Mouse (Mus musculus): ENCODE results near the gene Mfap5. TPM values are rescaled to one million over a fixed set of nuclear protein-coding genes. Genes with fewer than 3 reads are reported as not detected.
A peak's percentile ranks its signal among the peaks of the same experiment; 100 is the strongest.

Mfap5 gene
- polyA plus RNA-seq, 1 experiment from 2014 or later: 276 TPM

DNA sequence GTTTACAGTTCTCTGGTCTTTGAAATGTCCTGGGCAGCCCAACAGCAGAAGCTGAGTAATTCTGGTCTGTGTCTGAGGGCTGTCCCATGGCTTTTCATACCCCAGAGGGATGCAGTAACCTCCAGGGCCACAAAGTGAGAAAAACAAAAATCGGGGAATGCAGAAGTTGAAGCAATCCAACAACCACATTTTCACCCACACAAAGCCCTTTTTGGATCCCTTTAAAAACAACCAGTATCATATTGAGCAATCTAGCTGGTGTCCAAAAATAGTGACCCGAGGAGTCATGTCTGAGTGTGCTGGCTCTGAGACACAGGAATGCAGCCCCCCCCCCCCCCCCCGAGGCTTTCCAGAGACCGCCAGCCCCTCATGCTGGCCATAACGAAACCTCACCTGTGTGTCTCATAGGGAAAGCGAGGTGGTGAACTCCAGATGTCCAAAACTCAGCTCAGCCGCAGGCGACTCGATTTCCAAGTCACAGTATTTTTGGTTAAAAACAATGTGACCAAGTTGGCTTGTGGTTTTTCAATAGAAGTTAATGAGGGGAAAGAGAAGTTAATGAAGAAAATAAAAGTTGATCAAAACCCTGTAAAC lies 39.7 kb downstream of the Mfap5 start:
- H3K27me3 ChIP-seq (ENCODE audit: control insufficient read depth, insufficient read depth, low read length): no peaks in the 10 kb centered on the region
- no peak overlapping the region for H3K4me2 ChIP-seq (replicated peaks; ENCODE audit: low read depth)
- no peak overlapping the region for H3K27ac ChIP-seq (replicated peaks)
- ATAC-seq (ENCODE audit: low FRiP score, low TSS enrichment) (no peak), DNase-seq (ENCODE audit: low spot score) (no peak)
- no peak for TF ChIP-seq EP300 (optimal IDR thresholded peaks at IDR 0.05)
- no peak for TF ChIP-seq CTCF (IDR thresholded peaks at IDR 0.05; ENCODE audit: low read depth)
- no peak overlapping the region for H3K4me3 ChIP-seq (ENCODE audit: low read depth, low read length)
- no peak overlapping the region for H3K9ac ChIP-seq (ENCODE audit: low read length)
- no peaks in the 10 kb centered on the region for H3K9me3 ChIP-seq (ENCODE audit: control insufficient read depth, low read length)
- H3K36me3 ChIP-seq (ENCODE audit: control insufficient read depth, insufficient read depth, low read length): no peaks in the 10 kb centered on the region
- H3K4me1 ChIP-seq (replicated peaks; ENCODE audit: control insufficient read depth, insufficient read depth): no peaks in the 10 kb centered on the region
- 73% methylated on average over 9 of the region's 9 CpGs for WGBS

DNA sequence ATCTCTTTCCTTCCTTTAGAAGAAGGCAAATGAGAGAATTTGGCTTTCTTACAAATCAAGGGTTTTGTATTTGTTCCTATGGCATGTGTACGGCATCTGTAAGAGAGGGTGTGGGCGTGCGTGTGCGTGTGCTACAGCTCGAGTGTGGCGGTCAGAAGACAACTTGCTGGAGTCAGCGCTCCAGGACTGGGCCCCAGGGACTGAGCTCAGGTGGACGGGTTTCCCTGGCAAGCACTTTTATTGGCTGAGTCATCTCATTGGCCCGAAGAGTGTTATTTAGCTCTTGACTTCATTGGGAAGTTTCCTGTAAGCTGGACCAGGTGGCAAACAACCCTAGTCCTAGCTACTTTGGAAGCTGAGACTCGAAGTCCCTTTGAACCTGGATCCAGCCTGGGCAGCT lies 40.3 kb downstream of the Mfap5 start:
- no peak for ATAC-seq (ENCODE audit: low FRiP score, low TSS enrichment)
- WGBS: 70% methylated on average over 10 of the region's 10 CpGs
- Histone ChIP-seq H3K4me2 (replicated peaks; ENCODE audit: low read depth) (no peak overlapping the region), H3K9ac (ENCODE audit: low read length) (no peak overlapping the region), H3K27me3 (ENCODE audit: control insufficient read depth, insufficient read depth, low read length) (no peaks in the 10 kb centered on the region), H3K9me3 (ENCODE audit: control insufficient read depth, low read length) (no peaks in the 10 kb centered on the region), H3K36me3 (ENCODE audit: control insufficient read depth, insufficient read depth, low read length) (no peaks in the 10 kb centered on the region), H3K4me1 (replicated peaks; ENCODE audit: control insufficient read depth, insufficient read depth) (no peaks in the 10 kb centered on the region), H3K27ac (replicated peaks) (no peak overlapping the region), H3K4me3 (ENCODE audit: low read depth, low read length) (no peak overlapping the region)
- TF ChIP-seq EP300 (optimal IDR thresholded peaks at IDR 0.05) (no peak), CTCF (IDR thresholded peaks at IDR 0.05; ENCODE audit: low read depth) (no peak)
- no peak for DNase-seq (ENCODE audit: low spot score)

DNA sequence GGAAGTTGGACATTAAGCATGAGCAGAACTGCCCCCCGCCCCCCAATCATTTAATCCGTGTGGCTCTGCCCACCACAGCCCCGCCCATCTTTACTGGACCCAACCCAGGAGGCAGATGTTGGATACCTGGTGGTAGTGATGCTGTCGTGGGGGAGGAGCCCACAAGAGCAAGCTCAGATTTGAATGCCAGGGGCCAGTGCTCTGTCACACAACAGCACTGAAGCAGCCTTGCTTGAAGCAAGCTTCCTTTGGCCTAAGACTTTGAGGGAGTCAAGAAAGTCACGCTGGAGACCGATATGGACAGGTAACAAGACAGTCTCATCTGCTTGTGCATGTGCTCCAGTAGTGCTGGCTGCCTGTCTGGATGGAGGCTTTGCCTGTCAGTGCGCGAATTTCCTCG lies 48.0 kb downstream of the Mfap5 start, which contains the start of gene Aicda:
Aicda (plus strand) TSS at position 196 of the 400 bp plus-strand sequence.
- no peak within 1 kb of the TSS for H3K27ac ChIP-seq (replicated peaks)
- H3K27me3 ChIP-seq (ENCODE audit: control insufficient read depth, insufficient read depth, low read length): no peaks in the 10 kb centered on the region
- H3K4me2 ChIP-seq (replicated peaks; ENCODE audit: low read depth): no peak within 1 kb of the TSS
- no peak within 1 kb of the TSS for H3K9ac ChIP-seq (ENCODE audit: low read length)
- no peaks in the 10 kb centered on the region for H3K36me3 ChIP-seq (ENCODE audit: control insufficient read depth, insufficient read depth, low read length)
- H3K4me3 ChIP-seq (ENCODE audit: low read depth, low read length): no peak within 1 kb of the TSS
- TF ChIP-seq CTCF (IDR thresholded peaks at IDR 0.05; ENCODE audit: low read depth): no peak
- TF ChIP-seq EP300 (optimal IDR thresholded peaks at IDR 0.05): no peak
- no peaks in the 10 kb centered on the region for H3K4me1 ChIP-seq (replicated peaks; ENCODE audit: control insufficient read depth, insufficient read depth)
- DNase-seq (ENCODE audit: low spot score) (no peak), ATAC-seq (ENCODE audit: low FRiP score, low TSS enrichment) (no peak)
- H3K9me3 ChIP-seq (ENCODE audit: control insufficient read depth, low read length): no peaks in the 10 kb centered on the region
- 59% methylated on average over 9 of the region's 9 CpGs for WGBS

DNA sequence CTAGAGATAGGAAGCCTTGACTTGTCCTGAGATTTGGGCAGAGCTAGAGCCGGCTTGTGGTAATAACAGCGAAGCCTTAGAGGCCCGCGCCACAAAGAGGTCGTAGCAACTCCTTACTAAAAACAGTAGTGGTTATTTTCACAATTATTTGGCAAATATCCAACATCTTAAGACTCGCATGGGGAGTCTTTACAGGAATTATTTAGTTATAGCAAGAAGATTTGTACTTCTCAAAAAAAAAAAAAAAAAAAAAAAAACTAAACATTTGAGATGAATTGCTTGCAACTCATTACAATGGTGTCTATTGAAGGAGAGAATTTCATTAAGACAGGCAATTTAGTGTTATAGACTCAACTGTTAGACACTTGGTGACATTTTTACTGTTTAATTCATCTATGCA lies 48.5 kb downstream of the Mfap5 start:
- H3K4me2 ChIP-seq (replicated peaks; ENCODE audit: low read depth): no peak overlapping the region
- H3K9ac ChIP-seq (ENCODE audit: low read length): no peak overlapping the region
- H3K4me1 ChIP-seq (replicated peaks; ENCODE audit: control insufficient read depth, insufficient read depth): no peaks in the 10 kb centered on the region
- H3K27me3 ChIP-seq (ENCODE audit: control insufficient read depth, insufficient read depth, low read length): no peaks in the 10 kb centered on the region
- H3K36me3 ChIP-seq (ENCODE audit: control insufficient read depth, insufficient read depth, low read length): no peaks in the 10 kb centered on the region
- no peaks in the 10 kb centered on the region for H3K9me3 ChIP-seq (ENCODE audit: control insufficient read depth, low read length)
- 63% methylated on average over 6 of the region's 6 CpGs for WGBS
- no peak for TF ChIP-seq CTCF (IDR thresholded peaks at IDR 0.05; ENCODE audit: low read depth)
- TF ChIP-seq EP300 (optimal IDR thresholded peaks at IDR 0.05): no peak
- DNase-seq (ENCODE audit: low spot score) (no peak), ATAC-seq (ENCODE audit: low FRiP score, low TSS enrichment) (no peak)
- no peak overlapping the region for H3K27ac ChIP-seq (replicated peaks)
- no peak overlapping the region for H3K4me3 ChIP-seq (ENCODE audit: low read depth, low read length)

DNA sequence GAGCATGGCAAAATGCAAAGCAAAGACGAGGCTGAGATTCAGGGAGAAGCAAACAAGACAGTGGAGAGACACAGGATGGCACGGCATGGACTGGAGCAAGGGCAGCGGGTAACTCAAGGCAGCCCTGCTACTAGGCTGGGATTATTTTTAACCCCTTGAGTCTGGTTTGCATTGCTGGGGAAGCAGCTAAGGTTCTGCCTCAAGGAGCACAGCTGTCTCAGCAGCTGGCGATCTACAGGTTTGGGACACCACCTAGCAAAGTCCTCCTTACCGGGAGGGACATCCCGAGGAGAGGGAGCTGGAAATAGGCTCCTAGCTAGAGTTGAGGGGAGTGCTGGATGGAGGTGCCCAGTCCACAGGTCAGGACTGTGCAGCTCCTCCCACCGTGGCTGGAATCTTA lies 49.6 kb downstream of the Mfap5 start:
- ATAC-seq (ENCODE audit: low FRiP score, low TSS enrichment): no peak
- WGBS: 33% methylated on average over 7 of the region's 7 CpGs

DNA sequence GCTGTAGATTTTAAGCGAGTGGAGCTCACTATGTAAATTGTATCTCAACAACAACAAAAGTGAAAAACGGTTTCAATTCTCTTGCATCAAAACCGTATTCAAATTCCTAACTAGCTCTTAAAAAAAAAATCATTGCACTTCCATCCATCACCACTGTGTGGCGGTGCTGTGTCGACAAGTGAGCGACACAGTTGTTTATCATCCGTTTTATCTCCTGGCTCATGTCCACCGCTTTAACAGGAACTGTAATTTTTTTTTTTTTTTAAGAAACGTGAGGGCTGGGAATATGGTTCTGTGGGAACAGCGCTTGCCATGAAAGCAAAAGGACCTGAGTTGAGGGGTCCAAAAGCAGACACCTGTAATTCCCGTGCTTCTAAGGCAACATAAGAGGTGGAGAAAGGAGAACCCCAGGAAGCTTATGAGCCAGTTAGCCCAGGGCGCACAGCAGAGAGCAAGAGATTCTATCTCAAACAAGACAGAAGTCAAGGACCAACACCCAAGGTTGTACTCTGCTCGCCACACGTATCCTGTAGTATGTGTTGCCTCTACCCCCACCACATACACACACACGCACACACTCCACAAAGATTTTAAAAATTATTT lies 51.4 kb downstream of the Mfap5 start:
- WGBS: 24% methylated on average over 15 of the region's 15 CpGs
- Histone ChIP-seq H3K9me3 (ENCODE audit: control insufficient read depth, low read length) (no peaks in the 10 kb centered on the region), H3K36me3 (ENCODE audit: control insufficient read depth, insufficient read depth, low read length) (no peaks in the 10 kb centered on the region), H3K9ac (ENCODE audit: low read length) (no peak overlapping the region), H3K27me3 (ENCODE audit: control insufficient read depth, insufficient read depth, low read length) (no peaks in the 10 kb centered on the region), H3K4me2 (replicated peaks; ENCODE audit: low read depth) (no peak overlapping the region), H3K4me1 (replicated peaks; ENCODE audit: control insufficient read depth, insufficient read depth) (no peaks in the 10 kb centered on the region), H3K27ac (replicated peaks) (no peak overlapping the region), H3K4me3 (ENCODE audit: low read depth, low read length) (no peak overlapping the region)
- no peak for ATAC-seq (ENCODE audit: low FRiP score, low TSS enrichment)
- peak; percentile 84 for TF ChIP-seq CTCF (IDR thresholded peaks at IDR 0.05; ENCODE audit: low read depth)
- no peak for TF ChIP-seq EP300 (optimal IDR thresholded peaks at IDR 0.05)
- DNase-seq (ENCODE audit: low spot score): peak; percentile 43

More for the DNA sequence above, 49.6 kb downstream of the Mfap5 start:
- H3K27ac ChIP-seq (replicated peaks): no peak overlapping the region
- no peaks in the 10 kb centered on the region for H3K36me3 ChIP-seq (ENCODE audit: control insufficient read depth, insufficient read depth, low read length)
- no peak overlapping the region for H3K4me3 ChIP-seq (ENCODE audit: low read depth, low read length)
- H3K4me2 ChIP-seq (replicated peaks; ENCODE audit: low read depth): no peak overlapping the region
- H3K9me3 ChIP-seq (ENCODE audit: control insufficient read depth, low read length): no peaks in the 10 kb centered on the region
- no peak overlapping the region for H3K9ac ChIP-seq (ENCODE audit: low read length)
- no peak for DNase-seq (ENCODE audit: low spot score)
- H3K4me1 ChIP-seq (replicated peaks; ENCODE audit: control insufficient read depth, insufficient read depth): no peaks in the 10 kb centered on the region
- TF ChIP-seq CTCF (IDR thresholded peaks at IDR 0.05; ENCODE audit: low read depth): no peak
- no peak for TF ChIP-seq EP300 (optimal IDR thresholded peaks at IDR 0.05)
- no peaks in the 10 kb centered on the region for H3K27me3 ChIP-seq (ENCODE audit: control insufficient read depth, insufficient read depth, low read length)

Data from stomach, postnatal 0 days (tissue).